Mouse (Mus musculus): ENCODE data around the gene Jam2. TPM values are rescaled to one million over a fixed set of nuclear protein-coding genes. Genes with fewer than 3 reads are reported as not detected.

Gene Jam2
- polyA plus RNA-seq, 1 experiment from 2014 or later = 8.1 TPM

- no peak overlapping the region for H3K27ac ChIP-seq (ENCODE audit: low read depth, low read length)
- H3K36me3 ChIP-seq (ENCODE audit: control insufficient read depth, insufficient read depth, low read length) = no peaks in the 10 kb centered on the region
- no peak overlapping the region for H3K4me3 ChIP-seq (ENCODE audit: low read depth, low read length)
- no peak overlapping the region for H3K4me2 ChIP-seq
- H3K4me1 ChIP-seq (ENCODE audit: control insufficient read depth, insufficient read depth, low read length) = peaks cover 2% of the 10 kb centered on the region; the same call in 1 of the 2 replicates
- no peak overlapping the region for H3K9ac ChIP-seq (ENCODE audit: low read depth, low read length)
- H3K9me3 ChIP-seq (replicated peaks; ENCODE audit: control insufficient read depth, low read length) = peaks cover 4% of the 10 kb centered on the region; the same call in 1 of the 2 replicates
- WGBS (ENCODE audit: insufficient replicate concordance) = 52% methylated on average over 7 of the region's 7 CpGs
- peaks cover 6% of the 10 kb centered on the region; the same call in 1 of the 2 replicates for H3K27me3 ChIP-seq (ENCODE audit: control insufficient read depth, insufficient read depth, low read length)
- no peak for ATAC-seq (replicated peaks; ENCODE audit: insufficient number of reproducible peaks, low FRiP score, low TSS enrichment)
Measured at GRCm38 (mm10) chr16:84776089-84776784, 2.3 kb downstream of the Jam2 start.

DNA sequence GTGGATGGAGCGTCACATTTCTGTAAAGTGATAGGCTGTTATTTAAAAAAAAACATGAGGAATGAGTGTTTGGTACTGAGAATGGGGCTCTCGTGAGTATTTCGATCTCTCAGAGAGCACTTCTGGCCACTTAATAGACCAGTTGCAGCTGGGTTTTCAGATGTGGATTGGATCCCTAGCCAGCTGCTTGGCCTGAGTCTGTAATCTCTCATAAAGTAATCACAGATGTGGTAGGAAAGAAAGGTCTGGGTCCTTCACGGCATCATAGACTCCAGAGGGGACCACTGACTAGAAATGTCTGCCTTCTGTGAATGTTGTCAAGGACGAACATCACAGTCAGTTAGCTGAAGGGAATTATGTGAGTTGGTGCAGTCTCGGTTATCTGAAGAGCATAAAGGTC is 4.5 kb downstream of the Jam2 start:
- Histone ChIP-seq H3K36me3 (ENCODE audit: control insufficient read depth, insufficient read depth, low read length) (no peaks in the 10 kb centered on the region), H3K27ac (ENCODE audit: low read depth, low read length) (no peak overlapping the region), H3K9me3 (replicated peaks; ENCODE audit: control insufficient read depth, low read length) (peaks cover 4% of the 10 kb centered on the region; the same call in 1 of the 2 replicates), H3K4me1 (ENCODE audit: control insufficient read depth, insufficient read depth, low read length) (peaks cover 2% of the 10 kb centered on the region; the same call in 1 of the 2 replicates), H3K4me3 (ENCODE audit: low read depth, low read length) (no peak overlapping the region), H3K27me3 (ENCODE audit: control insufficient read depth, insufficient read depth, low read length) (0 out of 2 replicates have a peak, but pooled peaks cover 6% of the 10 kb centered on the region), H3K4me2 (no peak overlapping the region), H3K9ac (ENCODE audit: low read depth, low read length) (no peak overlapping the region)
- 69% methylated on average over 6 of the region's 6 CpGs for WGBS (ENCODE audit: insufficient replicate concordance)
- no peak for ATAC-seq (replicated peaks; ENCODE audit: insufficient number of reproducible peaks, low FRiP score, low TSS enrichment)

DNA sequence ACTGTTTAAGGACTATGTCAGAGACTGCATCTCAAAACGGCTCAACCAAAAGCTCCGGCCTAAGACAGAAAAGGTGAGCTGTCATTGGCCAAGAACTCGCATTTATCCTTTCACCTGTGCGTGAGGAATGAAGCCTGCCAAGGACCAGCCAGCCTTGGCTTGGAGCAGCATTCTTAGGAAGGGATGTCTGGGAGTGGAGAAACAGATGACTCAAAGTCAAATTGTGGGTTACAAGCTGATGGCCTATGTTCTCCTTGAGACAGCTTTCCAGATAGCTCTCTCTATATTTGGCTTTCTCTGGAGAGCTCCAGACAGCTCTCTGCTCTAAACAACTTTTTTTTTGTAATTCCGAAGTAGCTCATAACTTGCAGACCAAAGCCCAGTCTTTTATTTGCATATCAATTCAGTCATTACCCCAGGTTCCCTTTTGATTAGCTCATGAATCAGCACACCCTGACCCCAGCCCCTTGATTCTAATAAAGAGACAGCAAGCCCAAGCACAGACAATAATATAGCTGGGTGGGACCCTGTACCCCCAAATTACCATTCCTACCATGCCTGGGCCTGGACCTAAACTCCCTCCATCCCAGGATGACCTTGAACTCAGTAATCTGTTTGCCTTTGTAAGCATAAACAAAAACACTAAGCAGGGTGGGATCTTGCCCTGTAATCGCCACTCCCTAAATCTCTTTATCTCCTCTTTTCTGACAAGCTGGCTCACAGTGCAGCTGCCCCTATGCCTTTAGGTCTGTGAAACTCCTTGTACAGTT is 5.1 kb downstream of the Jam2 start:
- no peak for ATAC-seq (replicated peaks; ENCODE audit: insufficient number of reproducible peaks, low FRiP score, low TSS enrichment)
- H3K27me3 ChIP-seq (ENCODE audit: control insufficient read depth, insufficient read depth, low read length) = 0 out of 2 replicates have a peak, but pooled peaks cover 6% of the 10 kb centered on the region
- 69% methylated on average over 6 of the region's 6 CpGs for WGBS (ENCODE audit: insufficient replicate concordance)
- H3K36me3 ChIP-seq (ENCODE audit: control insufficient read depth, insufficient read depth, low read length) = no peaks in the 10 kb centered on the region
- no peak overlapping the region for H3K27ac ChIP-seq (ENCODE audit: low read depth, low read length)
- peaks cover 2% of the 10 kb centered on the region; the same call in 1 of the 2 replicates for H3K4me1 ChIP-seq (ENCODE audit: control insufficient read depth, insufficient read depth, low read length)
- no peak overlapping the region for H3K9ac ChIP-seq (ENCODE audit: low read depth, low read length)
- H3K4me3 ChIP-seq (ENCODE audit: low read depth, low read length) = no peak overlapping the region
- H3K4me2 ChIP-seq = no peak overlapping the region
- peaks cover 4% of the 10 kb centered on the region; the same call in 1 of the 2 replicates for H3K9me3 ChIP-seq (replicated peaks; ENCODE audit: control insufficient read depth, low read length)

- no peaks in the 10 kb centered on the region for H3K36me3 ChIP-seq (ENCODE audit: control insufficient read depth, insufficient read depth, low read length)
- H3K27ac ChIP-seq (ENCODE audit: low read depth, low read length) = no peak overlapping the region
- peaks cover 2% of the 10 kb centered on the region; the same call in 1 of the 2 replicates for H3K4me1 ChIP-seq (ENCODE audit: control insufficient read depth, insufficient read depth, low read length)
- no peak overlapping the region for H3K4me3 ChIP-seq (ENCODE audit: low read depth, low read length)
- ATAC-seq (replicated peaks; ENCODE audit: insufficient number of reproducible peaks, low FRiP score, low TSS enrichment) = no peak
- 0 out of 2 replicates have a peak, but pooled peaks cover 6% of the 10 kb centered on the region for H3K27me3 ChIP-seq (ENCODE audit: control insufficient read depth, insufficient read depth, low read length)
- no peak overlapping the region for H3K4me2 ChIP-seq
- peaks cover 4% of the 10 kb centered on the region; the same call in 1 of the 2 replicates for H3K9me3 ChIP-seq (replicated peaks; ENCODE audit: control insufficient read depth, low read length)
- H3K9ac ChIP-seq (ENCODE audit: low read depth, low read length) = no peak overlapping the region
- WGBS (ENCODE audit: insufficient replicate concordance) = 75% methylated on average over 5 of the region's 5 CpGs
Measured at GRCm38 (mm10) chr16:84779718-84780117, 5.8 kb downstream of the Jam2 start.

- Histone ChIP-seq H3K27ac (ENCODE audit: low read depth, low read length) (no peak overlapping the region), H3K36me3 (ENCODE audit: control insufficient read depth, insufficient read depth, low read length) (no peaks in the 10 kb centered on the region), H3K4me3 (ENCODE audit: low read depth, low read length) (no peak overlapping the region), H3K4me1 (ENCODE audit: control insufficient read depth, insufficient read depth, low read length) (no peaks in the 10 kb centered on the region), H3K9me3 (replicated peaks; ENCODE audit: control insufficient read depth, low read length) (peaks cover 4% of the 10 kb centered on the region; the same call in 1 of the 2 replicates), H3K9ac (ENCODE audit: low read depth, low read length) (no peak overlapping the region), H3K4me2 (no peak overlapping the region), H3K27me3 (ENCODE audit: control insufficient read depth, insufficient read depth, low read length) (no peaks in the 10 kb centered on the region)
- no peak for ATAC-seq (replicated peaks; ENCODE audit: insufficient number of reproducible peaks, low FRiP score, low TSS enrichment)
- WGBS (ENCODE audit: insufficient replicate concordance) = 21% methylated on average over 2 of the region's 2 CpGs
Measured at GRCm38 (mm10) chr16:84783279-84783678, 9.4 kb downstream of the Jam2 start.

- no peaks in the 10 kb centered on the region for H3K27me3 ChIP-seq (ENCODE audit: control insufficient read depth, insufficient read depth, low read length)
- no peak overlapping the region for H3K4me2 ChIP-seq
- no peak overlapping the region for H3K9ac ChIP-seq (ENCODE audit: low read depth, low read length)
- H3K36me3 ChIP-seq (ENCODE audit: control insufficient read depth, insufficient read depth, low read length) = no peaks in the 10 kb centered on the region
- H3K27ac ChIP-seq (ENCODE audit: low read depth, low read length) = no peak overlapping the region
- no peaks in the 10 kb centered on the region for H3K4me1 ChIP-seq (ENCODE audit: control insufficient read depth, insufficient read depth, low read length)
- WGBS (ENCODE audit: insufficient replicate concordance) = 35% methylated on average over 7 of the region's 7 CpGs
- H3K4me3 ChIP-seq (ENCODE audit: low read depth, low read length) = no peak overlapping the region
- no peak for ATAC-seq (replicated peaks; ENCODE audit: insufficient number of reproducible peaks, low FRiP score, low TSS enrichment)
- H3K9me3 ChIP-seq (replicated peaks; ENCODE audit: control insufficient read depth, low read length) = no peaks in the 10 kb centered on the region
Measured at GRCm38 (mm10) chr16:84784966-84785365, 11.0 kb downstream of the Jam2 start.

DNA sequence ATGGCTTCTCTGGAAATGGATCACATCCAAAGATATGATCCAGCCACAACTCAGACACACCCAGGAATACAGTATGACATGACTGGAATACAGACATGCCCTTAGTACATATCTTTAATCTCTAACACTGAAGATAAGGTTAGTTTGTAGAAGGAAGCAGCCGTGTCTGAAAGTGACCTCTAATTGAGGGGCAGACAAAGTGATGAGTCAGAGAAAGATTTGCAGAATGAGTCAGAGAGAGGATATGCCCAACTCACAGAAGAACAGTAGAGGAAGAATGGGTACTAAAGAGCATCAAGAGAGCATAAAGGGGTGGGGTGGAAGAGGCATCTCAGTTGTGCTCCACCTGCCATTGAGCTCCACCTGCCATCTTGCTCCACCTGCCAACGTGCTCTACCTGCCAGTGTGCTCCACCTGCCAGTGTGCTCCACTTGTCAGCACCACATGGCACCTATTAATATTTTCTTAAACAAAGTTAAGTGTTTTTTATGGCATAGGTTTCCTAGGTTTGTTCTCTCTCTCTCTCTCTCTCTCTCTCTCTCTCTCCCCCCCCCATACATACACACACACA is 16.8 kb downstream of the Jam2 start:
- Histone ChIP-seq H3K4me3 (ENCODE audit: low read depth, low read length) (no peak overlapping the region), H3K36me3 (ENCODE audit: control insufficient read depth, insufficient read depth, low read length) (no peaks in the 10 kb centered on the region), H3K9ac (ENCODE audit: low read depth, low read length) (no peak overlapping the region), H3K27me3 (ENCODE audit: control insufficient read depth, insufficient read depth, low read length) (no peaks in the 10 kb centered on the region), H3K4me1 (ENCODE audit: control insufficient read depth, insufficient read depth, low read length) (no peaks in the 10 kb centered on the region), H3K9me3 (replicated peaks; ENCODE audit: control insufficient read depth, low read length) (no peaks in the 10 kb centered on the region), H3K4me2 (no peak overlapping the region), H3K27ac (ENCODE audit: low read depth, low read length) (no peak overlapping the region)
- ATAC-seq (replicated peaks; ENCODE audit: insufficient number of reproducible peaks, low FRiP score, low TSS enrichment) = no peak
- WGBS (ENCODE audit: insufficient replicate concordance) = 63% methylated on average over 2 of the region's 2 CpGs

- Histone ChIP-seq H3K9me3 (replicated peaks; ENCODE audit: control insufficient read depth, low read length) (no peaks in the 10 kb centered on the region), H3K4me2 (no peak overlapping the region), H3K4me1 (ENCODE audit: control insufficient read depth, insufficient read depth, low read length) (no peaks in the 10 kb centered on the region), H3K36me3 (ENCODE audit: control insufficient read depth, insufficient read depth, low read length) (no peaks in the 10 kb centered on the region), H3K4me3 (ENCODE audit: low read depth, low read length) (no peak overlapping the region), H3K9ac (ENCODE audit: low read depth, low read length) (no peak overlapping the region), H3K27me3 (ENCODE audit: control insufficient read depth, insufficient read depth, low read length) (no peaks in the 10 kb centered on the region), H3K27ac (ENCODE audit: low read depth, low read length) (no peak overlapping the region)
- WGBS (ENCODE audit: insufficient replicate concordance) = 82% methylated on average over 14 of the region's 14 CpGs
- no peak for ATAC-seq (replicated peaks; ENCODE audit: insufficient number of reproducible peaks, low FRiP score, low TSS enrichment)
Measured at GRCm38 (mm10) chr16:84793401-84793800, 19.5 kb downstream of the Jam2 start.

Measured in heart, embryonic 11.5 days (tissue).